Mouse (Mus musculus): ENCODE data around the gene Tbcel. TPM values are rescaled to one million over a fixed set of nuclear protein-coding genes. Genes with fewer than 3 reads are reported as not detected.

Tbcel gene
- polyA plus RNA-seq, 1 experiment from 2014 or later: 5.0 TPM

- no peaks in the 10 kb centered on the region for H3K27me3 ChIP-seq (replicated peaks; ENCODE audit: control insufficient read depth, insufficient read depth, low read length)
Measured at GRCm38 (mm10) chr9:42387038-42387437, 120.6 kb downstream of the Tbcel start.

GRCm38 (mm10) chr9:42385656-42386055 lies 122.0 kb downstream of the Tbcel start:
- 62% methylated on average over 13 of the region's 13 CpGs for whole genome bisulfite sequencing

More at GRCm38 (mm10) chr9:42387038-42387437, 120.6 kb downstream of the Tbcel start:
- WGBS: 70% methylated on average over 8 of the region's 8 CpGs
- no peaks in the 10 kb centered on the region for H3K36me3 ChIP-seq (ENCODE audit: control insufficient read depth, insufficient read depth)
- no peak for ATAC-seq
- peaks cover 21% of the 10 kb centered on the region for H3K4me1 ChIP-seq (replicated peaks; ENCODE audit: control insufficient read depth, insufficient read depth, low read length)
- H3K9ac ChIP-seq (replicated peaks; ENCODE audit: low read depth, low read length): no peak overlapping the region
- no peak overlapping the region for H3K27ac ChIP-seq (ENCODE audit: low read length)
- no peak overlapping the region for H3K4me2 ChIP-seq (ENCODE audit: low read length)
- no peak overlapping the region for H3K4me3 ChIP-seq (replicated peaks; ENCODE audit: low read length)
- no peaks in the 10 kb centered on the region for H3K9me3 ChIP-seq (ENCODE audit: control insufficient read depth, low read length)

GRCm38 (mm10) chr9:42382628-42383347 lies 124.8 kb downstream of the Tbcel start:
- 26% methylated on average over 8 of the region's 8 CpGs for WGBS
- no peak overlapping the region for H3K4me3 ChIP-seq (replicated peaks; ENCODE audit: low read length)
- peak overlapping the region; percentile 67 for H3K27ac ChIP-seq (ENCODE audit: low read length)
- peak; percentile 90 for ATAC-seq
- no peaks in the 10 kb centered on the region for H3K27me3 ChIP-seq (replicated peaks; ENCODE audit: control insufficient read depth, insufficient read depth, low read length)
- peaks cover 2% of the 10 kb centered on the region; the same call in 1 of the 2 replicates for H3K9me3 ChIP-seq (ENCODE audit: control insufficient read depth, low read length)
- no peak overlapping the region for H3K9ac ChIP-seq (replicated peaks; ENCODE audit: low read depth, low read length)
- no peaks in the 10 kb centered on the region for H3K36me3 ChIP-seq (ENCODE audit: control insufficient read depth, insufficient read depth)
- no peak overlapping the region for H3K4me2 ChIP-seq (ENCODE audit: low read length)
- peaks cover 26% of the 10 kb centered on the region for H3K4me1 ChIP-seq (replicated peaks; ENCODE audit: control insufficient read depth, insufficient read depth, low read length)

More at GRCm38 (mm10) chr9:42385656-42386055, 122.0 kb downstream of the Tbcel start:
- H3K27me3 ChIP-seq (replicated peaks; ENCODE audit: control insufficient read depth, insufficient read depth, low read length): no peaks in the 10 kb centered on the region
- H3K27ac ChIP-seq (ENCODE audit: low read length): no peak overlapping the region
- H3K4me3 ChIP-seq (replicated peaks; ENCODE audit: low read length): no peak overlapping the region
- H3K4me1 ChIP-seq (replicated peaks; ENCODE audit: control insufficient read depth, insufficient read depth, low read length): peaks cover 26% of the 10 kb centered on the region
- no peak for ATAC-seq
- no peak overlapping the region for H3K9ac ChIP-seq (replicated peaks; ENCODE audit: low read depth, low read length)
- H3K36me3 ChIP-seq (ENCODE audit: control insufficient read depth, insufficient read depth): no peaks in the 10 kb centered on the region
- no peaks in the 10 kb centered on the region for H3K9me3 ChIP-seq (ENCODE audit: control insufficient read depth, low read length)
- H3K4me2 ChIP-seq (ENCODE audit: low read length): no peak overlapping the region

- WGBS: 15% methylated on average over 5 of the region's 5 CpGs
- H3K27ac ChIP-seq (ENCODE audit: low read length): peak overlapping the region; percentile 67
- H3K9ac ChIP-seq (replicated peaks; ENCODE audit: low read depth, low read length): no peak overlapping the region
- H3K4me2 ChIP-seq (ENCODE audit: low read length): no peak overlapping the region
- no peaks in the 10 kb centered on the region for H3K27me3 ChIP-seq (replicated peaks; ENCODE audit: control insufficient read depth, insufficient read depth, low read length)
- no peaks in the 10 kb centered on the region for H3K36me3 ChIP-seq (ENCODE audit: control insufficient read depth, insufficient read depth)
- H3K9me3 ChIP-seq (ENCODE audit: control insufficient read depth, low read length): peaks cover 2% of the 10 kb centered on the region; the same call in 1 of the 2 replicates
- H3K4me1 ChIP-seq (replicated peaks; ENCODE audit: control insufficient read depth, insufficient read depth, low read length): peaks cover 26% of the 10 kb centered on the region
- peak; percentile 69 for ATAC-seq
- H3K4me3 ChIP-seq (replicated peaks; ENCODE audit: low read length): no peak overlapping the region
Measured at GRCm38 (mm10) chr9:42382063-42382462, 125.5 kb downstream of the Tbcel start.

- Histone ChIP-seq H3K4me3 (replicated peaks; ENCODE audit: low read length) (no peak overlapping the region), H3K9ac (replicated peaks; ENCODE audit: low read depth, low read length) (no peak overlapping the region), H3K27ac (ENCODE audit: low read length) (no peak overlapping the region), H3K27me3 (replicated peaks; ENCODE audit: control insufficient read depth, insufficient read depth, low read length) (no peaks in the 10 kb centered on the region), H3K4me2 (ENCODE audit: low read length) (no peak overlapping the region), H3K9me3 (ENCODE audit: control insufficient read depth, low read length) (peaks cover 2% of the 10 kb centered on the region; the same call in 1 of the 2 replicates), H3K36me3 (ENCODE audit: control insufficient read depth, insufficient read depth) (no peaks in the 10 kb centered on the region), H3K4me1 (replicated peaks; ENCODE audit: control insufficient read depth, insufficient read depth, low read length) (peaks cover 13% of the 10 kb centered on the region)
- WGBS: 88% methylated on average over 4 of the region's 4 CpGs
- ATAC-seq: no peak
Measured at GRCm38 (mm10) chr9:42378071-42378470, 129.5 kb downstream of the Tbcel start.

GRCm38 (mm10) chr9:42377656-42378055 lies 130.0 kb downstream of the Tbcel start:
- H3K4me2 ChIP-seq (ENCODE audit: low read length): no peak overlapping the region
- H3K4me3 ChIP-seq (replicated peaks; ENCODE audit: low read length): no peak overlapping the region
- H3K9ac ChIP-seq (replicated peaks; ENCODE audit: low read depth, low read length): no peak overlapping the region
- H3K36me3 ChIP-seq (ENCODE audit: control insufficient read depth, insufficient read depth): no peaks in the 10 kb centered on the region
- peaks cover 11% of the 10 kb centered on the region for H3K4me1 ChIP-seq (replicated peaks; ENCODE audit: control insufficient read depth, insufficient read depth, low read length)
- H3K27ac ChIP-seq (ENCODE audit: low read length): no peak overlapping the region
- H3K9me3 ChIP-seq (ENCODE audit: control insufficient read depth, low read length): peaks cover 2% of the 10 kb centered on the region; the same call in 1 of the 2 replicates
- ATAC-seq: no peak
- WGBS: 93% methylated on average over 15 of the region's 15 CpGs
- H3K27me3 ChIP-seq (replicated peaks; ENCODE audit: control insufficient read depth, insufficient read depth, low read length): no peaks in the 10 kb centered on the region

- ATAC-seq: no peak
- Histone ChIP-seq H3K9me3 (ENCODE audit: control insufficient read depth, low read length) (no peaks in the 10 kb centered on the region), H3K27me3 (replicated peaks; ENCODE audit: control insufficient read depth, insufficient read depth, low read length) (no peaks in the 10 kb centered on the region)
Measured at GRCm38 (mm10) chr9:42371670-42372368, 135.8 kb downstream of the Tbcel start.

More at GRCm38 (mm10) chr9:42371670-42372368, 135.8 kb downstream of the Tbcel start:
- Histone ChIP-seq H3K36me3 (ENCODE audit: control insufficient read depth, insufficient read depth) (no peaks in the 10 kb centered on the region), H3K4me2 (ENCODE audit: low read length) (no peak overlapping the region), H3K4me1 (replicated peaks; ENCODE audit: control insufficient read depth, insufficient read depth, low read length) (no peaks in the 10 kb centered on the region), H3K27ac (ENCODE audit: low read length) (no peak overlapping the region), H3K9ac (replicated peaks; ENCODE audit: low read depth, low read length) (no peak overlapping the region), H3K4me3 (replicated peaks; ENCODE audit: low read length) (no peak overlapping the region)
- WGBS: 84% methylated on average over 6 of the region's 6 CpGs

Small RNA genes lying within 50 kb of the gene (microRNA-seq; reads per million reads assigned to microRNA genes)
- gene Gm44311: not detected

Other genes starting within 250 kb of the Tbcel start
- 76.8 and 79.8 TPM in 2 replicates for gene Sc5d, start 243.6 kb downstream of the Tbcel start, polyA plus RNA-seq (2015; fragmentation: Nextera tagmentation; extraction: Ambion mirVana)
- 0.20 and 0.34 TPM in 2 replicates for gene Tecta, start 107.9 kb downstream of the Tbcel start, polyA plus RNA-seq (2015; fragmentation: Nextera tagmentation; extraction: Ambion mirVana)

Measured in forebrain, embryonic 16.5 days (tissue).